Mouse (Mus musculus): ENCODE measurements around the gene Mrps18c. TPM values are rescaled to one million over a fixed set of nuclear protein-coding genes. Genes with fewer than 3 reads are reported as not detected.

The Mrps18c gene
- total RNA-seq, 2 experiments from 2014 or later = 80.6 to 89.5 TPM

DNA sequence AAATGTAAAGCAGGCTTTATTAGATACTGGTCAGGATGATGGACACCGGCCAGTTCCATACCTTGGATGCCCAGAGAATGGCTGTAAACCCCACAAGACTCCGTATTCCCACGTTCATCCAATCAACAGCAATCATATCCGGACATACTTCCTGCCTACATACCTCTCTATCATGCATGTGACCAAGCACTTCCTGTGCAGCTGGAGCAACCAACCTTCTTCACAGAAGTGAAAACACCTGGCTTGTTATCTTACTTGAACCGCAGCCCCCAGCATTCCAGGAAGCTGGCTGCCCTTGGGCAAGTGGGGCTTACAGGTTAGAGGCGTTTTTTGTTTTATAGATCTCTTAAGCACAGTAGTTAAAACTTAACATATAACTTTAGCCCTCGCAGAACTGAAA, 24.4 kb downstream of the Mrps18c start:
- DNase-seq (ENCODE audit: low spot score in 2 of 2) = no peak

DNA sequence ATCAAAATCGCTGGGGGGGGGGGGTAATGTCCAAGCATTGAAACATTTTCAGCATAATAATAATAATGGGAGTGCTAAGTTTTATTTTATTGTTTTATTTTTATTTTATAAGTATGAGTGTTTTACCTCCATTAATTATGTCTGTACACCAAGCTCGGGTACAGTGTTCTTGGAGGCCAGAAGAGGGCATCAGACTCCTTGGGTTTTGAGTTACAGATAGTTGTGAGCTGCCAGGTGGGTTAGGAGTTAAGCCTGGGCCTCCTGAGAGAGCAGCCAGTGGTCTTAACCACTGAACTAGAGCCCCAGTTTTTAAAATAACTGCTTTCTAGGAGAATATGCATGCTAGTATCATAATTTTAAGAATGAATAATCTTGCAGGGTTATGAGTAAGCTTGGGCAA, 27.5 kb downstream of the Mrps18c start:
- no peak for DNase-seq (ENCODE audit: low spot score in 2 of 2)

DNA sequence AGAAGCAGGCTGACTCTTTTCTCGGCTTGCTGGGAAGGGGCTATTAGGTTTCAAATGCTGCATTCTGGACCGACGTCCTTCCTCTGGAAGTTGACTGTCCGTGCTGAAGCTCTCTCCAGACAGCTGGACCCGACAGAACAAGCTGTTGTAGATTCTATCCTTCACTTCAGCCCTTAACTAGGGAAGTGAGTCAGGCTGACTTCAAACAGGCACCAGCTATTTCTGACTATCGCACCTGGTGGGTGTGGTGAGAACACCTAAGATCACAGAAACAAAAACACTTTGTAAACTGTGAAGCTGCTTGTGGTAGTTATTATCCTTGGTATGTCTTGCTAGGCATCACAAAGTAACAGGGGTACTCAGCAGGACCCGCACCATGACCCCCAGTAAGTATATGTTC, 28.1 kb downstream of the Mrps18c start:
- DNase-seq (ENCODE audit: low spot score in 2 of 2) = no peak

DNA sequence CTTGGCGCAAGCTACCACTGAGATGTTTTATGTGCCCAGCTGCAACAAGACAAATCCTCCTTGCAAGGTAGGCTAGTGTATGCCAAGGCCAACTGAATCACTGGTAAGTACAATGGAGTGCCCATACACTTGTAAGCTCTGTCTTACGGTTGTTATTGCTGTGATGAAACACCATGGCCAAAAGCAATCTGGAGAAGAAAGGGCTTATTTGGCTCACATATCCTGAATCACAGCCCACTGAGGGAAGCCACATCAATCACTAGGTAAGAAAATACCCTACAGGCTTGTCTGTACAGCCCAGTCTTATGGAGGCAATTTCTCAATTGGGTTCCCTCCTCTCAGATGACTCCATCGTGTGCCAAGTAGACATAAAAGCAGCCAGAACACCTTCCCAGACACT, 30.3 kb downstream of the Mrps18c start:
- no peak for DNase-seq (ENCODE audit: low spot score in 2 of 2)

DNA sequence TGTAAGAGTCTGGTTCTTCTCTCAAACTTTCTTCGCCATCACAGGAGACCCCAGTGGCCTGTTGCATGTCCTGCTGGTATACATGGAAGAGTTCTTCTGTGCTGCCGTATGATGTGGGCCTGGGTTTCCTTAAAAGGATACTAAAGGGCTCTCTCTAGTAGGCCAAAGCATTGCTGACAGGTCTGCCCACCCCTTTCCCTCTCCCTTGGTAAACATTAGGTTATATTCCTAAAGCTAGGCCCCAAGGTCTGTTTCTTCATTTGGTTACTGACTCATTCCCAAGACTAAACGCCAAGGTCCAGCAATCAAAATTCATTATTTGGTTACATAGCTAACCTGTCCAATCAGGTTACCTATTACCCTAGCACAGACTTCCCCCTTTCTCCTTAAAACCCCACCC, 34.3 kb downstream of the Mrps18c start:
- no peak for DNase-seq (ENCODE audit: low spot score in 2 of 2)

DNA sequence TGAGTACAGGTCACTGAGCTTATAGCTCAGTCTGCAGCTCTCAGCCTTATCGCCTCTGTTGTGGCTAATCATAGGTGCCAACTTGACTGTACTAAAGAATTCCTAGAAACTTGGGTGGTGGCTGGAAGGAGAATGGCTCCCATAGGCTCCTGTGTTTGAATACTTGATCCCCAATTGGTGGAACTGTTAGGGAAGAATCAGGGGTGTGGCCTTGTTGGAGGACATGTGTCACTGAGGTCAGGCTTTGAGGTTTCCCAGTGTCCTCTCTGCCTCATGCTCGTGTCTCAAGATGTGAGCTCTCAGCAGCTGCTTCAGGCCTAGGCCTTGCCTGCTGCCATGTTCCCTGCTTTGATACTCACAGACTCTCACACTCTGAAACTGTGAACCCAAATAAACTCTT, 35.4 kb downstream of the Mrps18c start:
- no peak for DNase-seq (ENCODE audit: low spot score in 2 of 2)

DNA sequence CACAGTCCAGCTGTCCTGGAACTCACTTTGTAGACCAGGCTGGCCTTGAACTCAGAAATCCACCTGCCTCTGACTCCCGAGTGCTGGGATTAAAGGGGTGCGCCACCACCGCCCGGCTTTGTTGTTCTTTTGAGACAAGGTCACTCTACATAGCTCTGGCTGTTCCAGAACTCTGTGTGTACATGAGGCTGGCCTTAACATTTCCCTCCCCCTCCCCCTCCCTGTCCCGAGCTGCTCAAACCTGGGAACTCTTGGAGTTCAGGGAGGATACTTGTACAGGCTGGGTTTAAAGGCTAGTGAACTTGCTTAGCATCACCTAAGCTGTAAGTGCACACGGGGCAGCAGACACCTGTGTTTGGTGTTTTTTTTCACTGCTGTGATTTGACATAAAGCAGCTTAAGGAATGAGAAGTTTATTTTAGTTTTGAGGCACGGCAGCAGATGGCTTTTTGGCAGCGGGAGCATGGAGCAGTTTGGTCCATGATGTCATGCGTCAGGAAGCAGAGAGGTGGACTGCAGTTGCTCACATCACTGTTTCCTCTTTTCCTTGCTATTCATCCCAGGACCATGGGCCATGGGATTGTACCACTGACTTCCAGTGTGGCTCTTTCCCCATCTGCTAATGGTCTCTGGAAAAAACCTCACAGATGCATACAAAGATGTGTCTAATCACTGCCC, 37.6 kb downstream of the Mrps18c start:
- DNase-seq (ENCODE audit: low spot score in 2 of 2) = no peak

DNA sequence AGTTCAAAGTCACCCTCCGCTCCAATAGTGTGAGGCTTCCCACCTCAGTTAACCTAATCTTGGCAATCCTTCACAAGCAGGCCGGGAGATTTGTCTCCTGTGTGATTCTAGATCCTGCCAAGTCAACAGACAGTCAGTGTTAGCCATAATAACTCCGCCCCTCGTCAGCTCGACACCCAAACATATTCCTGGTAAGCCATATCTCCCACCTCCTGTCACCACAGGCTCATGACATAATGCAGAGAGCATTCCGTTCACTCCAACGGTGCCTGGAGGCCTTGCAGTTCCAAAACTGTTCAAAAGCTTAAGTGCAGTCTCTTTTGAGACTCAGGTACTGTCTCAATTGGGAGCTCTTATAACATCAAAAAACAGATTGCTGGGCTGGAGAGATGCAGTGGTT, 39.5 kb downstream of the Mrps18c start:
- DNase-seq (ENCODE audit: low spot score in 2 of 2) = no peak

DNA sequence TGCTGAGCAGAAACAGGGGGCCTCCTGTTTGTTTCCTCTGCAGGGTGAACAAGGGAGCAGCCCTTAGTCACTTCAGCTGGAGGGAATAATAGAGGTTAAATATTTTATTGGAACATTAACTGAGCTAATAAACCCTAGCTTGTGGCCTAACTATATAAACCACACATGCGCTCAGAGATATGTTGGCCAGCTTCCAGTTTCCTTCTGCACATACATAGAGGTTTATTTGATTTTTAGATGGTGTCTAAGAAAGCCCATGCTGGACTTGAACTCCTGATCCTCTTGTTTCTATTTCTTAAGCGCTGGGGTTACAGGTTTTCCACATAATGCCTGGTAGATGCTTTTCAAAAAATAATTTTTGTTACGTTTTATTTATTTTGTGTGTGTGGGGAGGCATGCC, 46.1 kb downstream of the Mrps18c start:
- no peak for DNase-seq (ENCODE audit: low spot score in 2 of 2)

DNA sequence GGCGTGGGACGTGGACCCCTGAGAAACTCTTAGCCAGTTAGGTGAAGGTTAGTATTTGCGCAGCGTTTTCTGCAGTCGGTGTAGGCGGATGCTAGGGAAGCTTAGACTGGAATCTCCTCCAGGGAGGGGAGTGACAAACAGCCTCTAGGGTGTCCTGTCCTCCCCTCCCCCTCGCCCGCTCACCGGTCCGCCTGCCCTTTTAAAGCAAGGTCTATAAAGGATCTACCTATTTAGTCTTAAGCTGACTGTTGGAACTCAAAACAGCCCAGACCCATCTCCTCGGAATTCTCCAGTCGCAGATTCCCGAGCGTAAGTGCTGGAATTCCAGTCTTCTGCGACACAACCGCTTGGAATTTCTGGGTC, 47.0 kb downstream of the Mrps18c start, which contains the start of gene Gpat3:
Gene Gpat3, plus strand, starts transcription at position 229 of the 363 bp plus-strand sequence.
- DNase-seq (ENCODE audit: low spot score in 2 of 2) = peak in 1 of 2 experiments; percentile 46

DNA sequence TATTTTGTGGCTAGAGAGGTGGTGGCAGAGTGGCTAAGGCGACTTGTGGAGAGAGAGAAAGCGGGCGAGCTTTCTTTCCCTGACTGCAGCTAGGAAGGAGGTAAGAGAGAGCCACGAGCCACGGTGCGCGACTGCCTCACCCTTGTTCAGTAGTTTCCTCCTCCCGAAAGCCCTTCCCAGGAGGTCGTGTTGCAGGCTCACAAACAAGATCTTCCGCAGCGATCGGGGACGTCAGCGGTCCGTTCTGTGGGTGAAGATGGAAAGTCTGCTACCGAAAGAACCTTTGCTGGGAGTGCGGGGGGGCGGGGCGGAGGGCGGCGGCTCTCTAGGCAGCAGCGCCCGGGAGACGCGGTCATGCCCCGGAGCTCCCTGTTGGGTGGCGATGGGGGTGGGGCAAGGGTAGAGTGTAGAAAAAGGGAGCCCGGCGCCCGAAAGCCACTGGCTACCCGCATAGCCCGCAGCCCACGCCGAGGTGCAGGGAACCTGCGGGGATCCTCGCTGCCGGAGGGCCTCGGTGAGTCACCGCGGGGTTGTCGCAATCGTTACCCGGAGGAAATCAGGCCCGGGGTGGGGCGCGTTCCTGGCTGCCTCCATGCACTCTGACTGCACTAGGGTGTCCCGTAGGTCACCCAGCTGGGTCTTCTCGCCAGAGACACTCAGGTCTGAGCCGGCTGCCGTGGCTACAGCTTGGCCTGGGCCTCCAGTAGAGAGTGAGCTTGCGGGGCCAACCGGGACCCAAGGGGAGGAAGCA, 47.6 kb downstream of the Mrps18c start:
- DNase-seq (ENCODE audit: low spot score in 2 of 2) = peak; percentile 74 to 84

DNA sequence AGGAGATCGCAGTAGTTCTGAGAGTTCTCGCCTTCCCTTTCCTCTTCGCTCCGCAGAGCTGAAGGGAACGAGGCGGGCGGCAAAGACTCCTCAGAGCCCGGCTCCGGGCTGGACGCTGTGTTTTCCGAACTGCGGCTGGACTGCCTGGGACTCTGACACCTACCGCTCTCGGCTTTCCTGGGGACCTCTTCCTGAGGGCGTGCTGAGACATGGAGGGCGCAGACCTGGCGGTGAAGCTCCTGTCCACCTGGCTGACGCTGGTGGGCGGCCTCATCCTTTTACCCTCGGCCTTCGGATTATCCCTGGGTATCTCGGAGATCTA, 48.1 kb downstream of the Mrps18c start:
- DNase-seq (ENCODE audit: low spot score in 2 of 2) = no peak

DNA sequence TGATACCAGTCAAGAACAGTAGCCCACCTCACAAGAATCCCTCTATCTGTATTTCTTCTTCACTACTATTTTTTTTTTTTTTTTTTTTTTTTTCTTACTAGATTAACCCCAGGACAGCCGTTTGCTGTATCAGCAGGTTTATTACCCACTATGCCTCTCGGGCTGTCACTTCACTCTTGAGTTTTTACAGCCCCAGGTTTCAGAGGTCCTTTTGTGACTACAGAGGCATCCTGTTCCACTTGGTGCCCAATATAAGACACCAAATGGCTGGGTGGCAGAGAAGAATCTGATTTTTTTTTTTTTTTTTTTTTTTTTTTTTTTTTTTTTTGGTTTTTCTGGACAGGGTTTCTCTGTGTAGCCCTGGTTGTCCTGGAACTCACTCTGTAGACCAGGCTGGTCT, 48.7 kb downstream of the Mrps18c start:
- no peak for DNase-seq (ENCODE audit: low spot score in 2 of 2)

DNA sequence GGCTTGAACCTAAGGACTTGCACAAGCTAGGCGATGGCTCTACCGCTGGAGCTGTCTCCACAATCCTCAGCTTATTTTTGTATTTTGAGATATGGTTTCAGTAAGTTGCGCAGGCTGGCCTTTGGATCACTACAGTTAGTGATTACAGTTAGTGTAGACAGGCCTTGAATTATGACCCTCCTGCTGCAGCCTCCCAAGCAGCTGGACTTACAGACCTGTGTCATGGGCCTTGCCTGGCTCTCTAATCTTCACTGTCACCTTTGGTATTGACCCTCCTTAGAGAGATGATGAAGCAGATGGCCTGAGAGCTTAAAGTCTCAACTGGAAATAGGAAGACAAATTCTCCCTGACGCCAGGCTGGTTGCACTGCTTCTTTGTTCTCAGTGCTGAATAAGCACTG, 55.5 kb downstream of the Mrps18c start:
- DNase-seq (ENCODE audit: low spot score in 2 of 2) = no peak

Other genes with a start within 250 kb of the Mrps18c start
- 1 to 10 TPM; 6.5 to 7.1 TPM for gene Plac8, start 226.4 kb upstream of the Mrps18c start, total RNA-seq (2021)
- 10 to 100 TPM; 69.5 to 71.5 TPM for gene Coq2, start 123.5 kb upstream of the Mrps18c start, total RNA-seq (2021)
- 1 to 10 TPM in 1 of 2 experiments, under 1 TPM in 1; 0.66 to 1.5 TPM for gene Hpse, start 78.9 kb upstream of the Mrps18c start, total RNA-seq (2021)
- 1 to 10 TPM; 5.1 to 5.8 TPM for gene Helq, start within 50 bp of the Mrps18c start, total RNA-seq (2021)
- 10 to 100 TPM; 10.6 to 10.9 TPM for gene Abraxas1, start 22.3 kb downstream of the Mrps18c start, total RNA-seq (2021)
- 10 to 100 TPM; 13.0 to 23.4 TPM for gene Gpat3, start 47.1 kb downstream of the Mrps18c start, total RNA-seq (2021)